Mouse (Mus musculus) adrenal gland, postnatal 10 days (tissue): ENCODE measurements around the gene Ascl1. TPM values are rescaled to one million over a fixed set of nuclear protein-coding genes. Genes with fewer than 3 reads are reported as not detected.

Experiments
- DNase-seq: peaks from one replicate; pipeline ENCODE4 v3.0.0; 2021; ENCODE audit warnings: mixed read lengths
- long read RNA-seq, 2 experiments: library from polyadenylated mRNA; stranded (forward); transcript quantifications; one replicate each; pipeline ENCODE4 v2.0.0; 2021
- total RNA-seq, 2 experiments: library from RNA; stranded (reverse); gene quantifications; 2 replicates each; pipeline ENCODE4 v1.2.3; 2021

The Ascl1 gene
- total RNA-seq = 1 to 10 TPM; 1.8 to 2.0 TPM
- long read RNA-seq, experiment 1, partial matches to known transcripts = 1 of 1 reads
- long read RNA-seq, experiment 1, other reads (novel, unspliced or antisense) = 0 of 1 reads
- long read RNA-seq, experiment 2, partial matches to known transcripts = 0 of 4 reads
- long read RNA-seq, experiment 2, other reads (novel, unspliced or antisense) = 0 of 4 reads

DNA sequence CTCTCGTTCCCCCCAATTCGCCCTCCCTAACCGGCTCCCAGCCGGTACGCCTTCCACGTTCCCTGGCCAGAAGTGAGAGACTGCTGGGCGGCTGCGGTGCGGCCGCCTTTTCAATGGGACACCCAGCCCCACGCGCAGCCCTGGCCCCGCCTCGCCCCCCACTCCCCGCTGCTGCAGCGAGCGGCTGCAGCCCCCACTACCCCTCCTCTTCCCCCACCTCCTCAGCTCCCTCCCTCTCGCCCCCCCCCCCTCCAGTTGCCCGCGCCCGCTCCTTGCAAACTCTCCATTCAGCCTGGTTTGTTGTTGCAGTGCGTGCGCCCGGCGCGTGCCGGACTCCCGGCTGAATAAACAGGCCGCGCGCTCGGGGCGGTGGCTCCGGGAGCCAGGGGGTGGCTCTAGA lies at the start of gene Ascl1:
Ascl1 (minus strand) TSS at position 85 of the 400 bp plus-strand sequence.
- no peak for DNase-seq

- no peak for DNase-seq
Measured at GRCm38 (mm10) chr10:87534172-87534571, 40.7 kb upstream of the Ascl1 start.

GRCm38 (mm10) chr10:87521646-87522045 lies 28.2 kb upstream of the Ascl1 start, which contains the start of gene Pah:
Gene Pah (plus strand): TSS chr10:87521795.
- DNase-seq = peak; percentile 12

- no peak for DNase-seq
Measured at GRCm38 (mm10) chr10:87520401-87521116, 27.1 kb upstream of the Ascl1 start.

DNA sequence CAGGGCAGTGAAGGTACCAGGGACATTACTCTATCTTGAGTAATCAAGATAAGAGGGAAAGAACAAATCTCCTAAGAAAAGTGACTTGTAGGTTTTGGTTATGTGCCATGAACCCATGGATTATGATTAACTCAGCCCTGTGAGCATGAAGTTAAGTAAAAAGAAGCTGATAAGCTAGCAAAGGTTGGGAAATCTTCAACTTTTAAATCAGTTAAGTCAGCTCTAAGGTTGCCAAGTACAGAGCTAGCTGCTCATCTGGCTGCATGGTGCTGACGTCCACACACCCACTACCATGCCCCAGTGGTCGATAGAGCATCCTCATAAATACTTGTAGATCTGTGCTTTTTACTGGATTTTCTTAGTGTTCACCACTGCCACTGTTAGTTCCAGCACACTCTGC lies 25.1 kb upstream of the Ascl1 start:
- no peak for DNase-seq

- peak; percentile 8 for DNase-seq
Measured at GRCm38 (mm10) chr10:87513052-87513451, 19.6 kb upstream of the Ascl1 start.

- no peak for DNase-seq
Measured at GRCm38 (mm10) chr10:87508581-87508980, 15.1 kb upstream of the Ascl1 start.

DNA sequence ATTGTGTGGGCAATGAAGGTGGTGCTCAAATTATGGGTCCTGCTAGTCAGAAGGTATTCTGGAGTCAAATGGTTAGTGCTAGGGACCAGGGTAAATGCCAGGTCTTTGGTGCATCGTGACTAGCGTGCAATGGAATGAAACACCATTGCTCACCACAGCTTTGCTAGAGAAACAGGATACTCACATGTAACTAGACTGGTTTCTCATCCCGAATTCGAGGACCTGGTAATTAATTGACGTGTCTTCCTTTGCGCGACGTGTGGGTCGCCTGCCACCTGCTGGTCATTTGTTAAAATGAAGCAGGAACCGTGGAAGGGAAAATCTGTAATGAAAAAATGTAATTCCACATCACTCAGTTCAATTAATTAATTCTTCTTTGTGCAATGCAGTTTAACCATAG lies 10.5 kb upstream of the Ascl1 start:
- DNase-seq = peak; percentile 73

DNA sequence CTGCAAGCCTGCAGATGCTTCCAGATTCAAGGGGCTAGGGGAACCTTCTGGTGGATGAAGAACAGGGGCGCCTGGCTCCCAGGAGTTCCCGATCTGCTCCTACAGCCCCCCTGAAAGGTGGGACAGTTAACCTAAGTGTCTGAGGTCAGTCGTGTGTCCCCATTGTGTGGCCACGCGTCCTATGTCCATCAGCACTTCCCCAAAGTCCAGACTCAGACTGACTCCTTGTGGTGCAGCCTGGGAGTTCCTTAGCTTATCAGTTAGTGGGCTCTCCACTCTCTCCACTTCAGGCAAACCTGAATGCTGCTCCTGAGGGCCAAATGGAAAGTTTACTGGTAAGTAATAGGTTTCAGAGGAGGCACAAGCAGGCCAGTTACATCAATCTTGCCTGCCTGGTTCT lies 8.8 kb upstream of the Ascl1 start:
- DNase-seq = no peak

DNA sequence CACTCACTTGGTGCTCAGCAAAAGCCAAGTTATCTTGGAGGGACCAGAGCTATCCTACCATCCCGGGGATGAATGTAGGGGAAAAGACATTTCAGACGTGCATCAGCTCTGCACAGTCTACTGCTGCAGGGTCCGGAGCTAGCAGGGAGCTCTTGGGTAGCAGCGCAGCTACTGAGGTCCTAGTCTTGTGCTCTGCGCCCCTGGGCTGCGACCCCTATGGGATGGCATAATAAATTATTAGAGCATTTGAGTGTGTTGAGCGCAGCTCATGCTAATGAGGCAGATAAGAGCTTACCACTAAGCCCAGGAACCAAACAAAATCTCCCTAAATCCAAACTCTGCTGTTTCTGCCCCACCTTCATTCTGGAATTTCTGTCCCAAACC lies 8.2 kb upstream of the Ascl1 start:
- DNase-seq = no peak

- DNase-seq = no peak
Measured at GRCm38 (mm10) chr10:87500926-87501658, 7.6 kb upstream of the Ascl1 start.

DNA sequence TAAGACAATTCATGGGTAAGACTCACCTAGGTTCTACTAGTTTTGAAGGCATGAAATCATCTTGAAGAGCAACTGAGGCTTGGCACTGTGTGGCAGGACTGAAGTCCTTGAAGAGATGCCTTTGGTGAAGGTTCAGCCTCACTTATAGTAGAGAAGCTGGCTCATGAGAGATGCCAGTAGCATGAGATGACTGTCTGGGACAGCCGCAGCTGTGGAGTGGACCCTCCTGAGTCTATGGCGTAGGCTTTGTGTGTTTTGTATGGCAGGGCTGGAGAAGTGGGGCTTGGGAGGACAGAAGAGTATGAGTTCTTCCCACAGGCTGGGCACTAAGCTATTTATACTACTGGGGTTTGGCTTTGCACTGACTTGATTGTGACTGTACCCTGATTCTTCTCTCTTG lies 3.6 kb upstream of the Ascl1 start:
- DNase-seq = no peak

- peak; percentile 83 for DNase-seq
Measured at GRCm38 (mm10) chr10:87494596-87494995, 1.1 kb upstream of the Ascl1 start.

DNA sequence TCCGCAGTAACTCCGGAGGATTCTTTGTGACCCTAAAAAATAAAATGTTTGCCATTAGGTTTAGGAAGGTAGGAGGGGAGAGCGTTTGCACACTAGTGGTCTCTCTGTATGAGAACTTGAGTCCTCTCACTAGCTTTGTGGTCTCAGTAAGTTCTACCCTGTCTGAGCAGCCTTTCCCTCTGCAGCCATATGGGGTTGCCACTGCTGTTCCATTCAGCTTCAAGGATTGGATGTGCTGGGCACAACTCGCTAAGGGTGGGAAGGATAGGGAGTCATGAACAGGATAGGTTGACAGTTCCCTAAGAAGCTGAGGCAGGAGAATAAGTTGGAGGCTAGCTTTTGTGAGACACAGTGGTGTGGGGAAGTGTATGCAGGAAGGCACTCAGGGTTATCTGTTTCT lies 716 bp upstream of the Ascl1 start:
- DNase-seq = no peak

GRCm38 (mm10) chr10:87492661-87493551 lies 554 bp downstream of the Ascl1 start:
- peak; percentile 81 for DNase-seq

DNA sequence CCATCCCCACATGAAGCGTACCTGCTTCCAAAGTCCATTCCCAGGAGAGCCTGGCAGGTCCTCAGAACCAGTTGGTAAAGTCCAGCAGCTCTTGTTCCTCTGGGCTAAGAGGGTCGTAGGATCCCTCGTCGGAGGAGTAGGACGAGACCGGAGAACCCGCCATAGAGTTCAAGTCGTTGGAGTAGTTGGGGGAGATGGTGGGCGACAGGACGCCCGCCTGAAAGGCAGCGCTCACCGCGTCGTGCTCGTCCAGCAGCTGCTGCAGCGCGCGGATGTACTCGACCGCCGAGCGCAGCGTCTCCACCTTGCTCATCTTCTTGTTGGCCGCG lies 1.2 kb downstream of the Ascl1 start:
- no peak for DNase-seq

DNA sequence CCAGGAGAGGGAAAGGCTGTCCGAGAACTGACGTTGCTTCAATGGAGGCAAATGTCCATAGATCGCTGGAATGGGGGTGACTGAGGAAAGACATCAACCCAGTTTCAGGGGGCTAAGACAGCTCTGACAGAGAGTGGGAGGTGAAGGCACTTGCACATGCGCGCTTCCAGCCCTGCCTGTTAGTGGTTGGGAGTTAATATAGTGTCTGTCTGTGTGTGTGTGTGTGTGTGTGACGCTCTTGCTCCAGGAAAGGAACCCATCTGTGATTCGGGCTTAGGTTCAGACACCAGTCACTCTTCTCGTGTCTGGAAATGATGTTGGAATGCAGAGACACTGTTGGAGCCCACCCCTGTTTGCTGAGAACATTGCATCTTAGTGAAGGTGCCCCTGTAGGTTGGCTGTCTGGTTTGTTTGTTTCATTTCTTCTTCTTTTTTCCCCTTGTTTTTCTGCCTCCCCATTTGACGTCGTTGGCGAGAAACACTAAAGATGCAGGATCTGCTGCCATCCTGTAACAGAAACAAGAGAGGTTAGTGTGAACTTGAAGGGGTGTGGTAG lies 1.9 kb downstream of the Ascl1 start:
- DNase-seq = no peak

DNA sequence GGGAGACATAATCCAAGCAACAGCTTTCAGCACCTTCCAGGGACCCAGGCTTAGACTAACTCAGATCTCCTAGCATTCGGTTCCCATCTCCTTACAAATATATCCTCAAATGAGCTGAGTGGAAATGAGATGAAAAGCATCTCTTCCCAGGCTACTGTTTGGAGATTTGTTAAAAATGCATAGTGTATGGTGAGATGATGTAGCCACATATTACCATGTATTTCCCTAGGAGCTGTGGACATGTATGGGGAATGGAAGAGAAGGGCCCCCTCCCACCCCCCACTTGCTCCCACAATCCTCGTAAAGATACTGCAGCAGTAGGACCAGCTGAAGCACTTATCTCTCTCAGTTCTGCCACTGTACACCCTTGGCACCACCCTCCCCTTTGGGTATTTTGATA lies 3.1 kb downstream of the Ascl1 start:
- DNase-seq = no peak

DNA sequence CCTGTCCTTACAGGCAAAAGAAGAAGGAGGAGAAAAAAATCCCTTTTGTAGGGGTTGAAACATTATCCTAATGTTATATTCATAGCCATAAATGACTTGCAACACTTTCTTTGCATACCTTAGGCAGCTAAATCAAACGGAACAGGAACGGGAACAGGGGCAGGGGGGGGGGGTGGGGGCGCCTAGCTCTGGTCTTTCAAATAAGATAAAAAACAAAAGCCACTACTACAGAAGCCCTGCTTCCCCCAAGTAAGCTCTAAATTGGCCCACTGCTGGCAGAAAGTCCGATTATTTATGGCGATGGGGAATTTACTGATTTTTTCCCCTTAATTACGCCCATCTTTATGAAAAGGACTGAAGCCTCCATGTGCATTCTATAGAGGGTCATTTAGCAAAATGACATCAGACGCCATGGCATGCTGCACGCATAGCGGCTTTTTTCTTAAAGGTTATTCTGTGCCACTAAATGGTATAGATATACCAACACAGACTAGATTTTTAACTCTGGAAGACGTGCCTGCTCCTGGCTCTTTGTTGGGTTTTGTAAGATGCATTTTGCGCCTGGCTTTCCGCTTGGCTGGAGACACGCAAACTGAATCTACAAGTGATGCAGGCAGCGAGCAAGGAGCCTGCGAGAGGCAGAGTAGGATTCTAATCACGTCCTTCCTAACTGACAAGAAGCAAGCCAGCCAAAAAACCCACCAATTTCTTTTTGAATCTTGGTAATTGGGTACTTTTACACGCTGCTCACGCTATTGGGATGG lies 4.0 kb downstream of the Ascl1 start:
- DNase-seq = no peak

DNA sequence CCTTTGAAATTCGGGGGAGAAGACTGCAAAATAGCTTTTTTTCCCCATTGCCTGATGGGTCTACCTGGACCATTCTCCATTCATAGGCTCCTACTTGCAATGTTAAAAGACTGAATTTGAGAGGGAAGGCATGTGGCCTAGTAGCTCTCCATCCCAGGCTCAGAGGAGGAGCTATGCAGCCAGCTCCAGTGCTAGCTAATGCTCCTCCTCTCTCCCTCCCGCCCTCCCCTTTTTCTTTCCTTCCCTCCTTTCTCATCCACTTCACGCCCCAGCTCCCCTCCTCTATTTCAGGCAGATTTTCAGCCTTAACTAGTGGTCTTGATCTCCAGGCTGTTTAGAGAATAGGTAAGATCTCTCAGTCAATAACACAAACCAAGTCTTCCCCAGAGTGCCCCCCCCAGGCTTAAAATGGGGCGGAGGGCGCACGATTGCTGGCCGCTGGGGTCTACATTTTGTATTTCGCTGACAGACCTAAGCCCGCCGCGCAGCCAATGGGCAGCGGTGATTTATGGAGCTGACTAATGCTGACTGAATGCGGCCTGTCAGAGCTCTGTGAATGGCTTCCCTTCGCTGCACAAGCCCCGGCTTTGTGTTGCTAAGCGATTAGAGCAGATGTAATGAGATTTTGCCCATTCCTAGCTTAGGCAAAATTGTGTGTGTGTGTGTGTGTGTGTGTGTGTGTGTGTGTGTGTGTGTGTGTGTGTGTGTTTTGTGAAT lies 4.9 kb downstream of the Ascl1 start:
- DNase-seq = peak; percentile 63
